Mouse (Mus musculus) neural tube, embryonic 14.5 days (tissue): Measurements from ENCODE around the gene Fbxo21. TPM values are rescaled to one million over a fixed set of nuclear protein-coding genes. Genes with fewer than 3 reads are reported as not detected.
A peak's percentile ranks its signal among the peaks of the same experiment; 100 is the strongest.

Experiments
- ATAC-seq: fragments of 200-750 bp; cut with Nextera tagmentation; 2 replicates; pipeline ENCODE4 v1.8.0; 2017; ENCODE audit warnings: low read depth, mild to moderate bottlenecking, moderate TSS enrichment, moderate library complexity
- H3K27ac ChIP-seq: fragments of 300-500 bp; sonication (generic); 2 replicates; pipeline ENCODE4 v1.5.1; 2014; ENCODE audit warnings: low read depth, mild to moderate bottlenecking, control low read depth, low read length, moderate library complexity, mixed read lengths
- H3K27me3 ChIP-seq: fragments of 300-500 bp; sonication (generic); 2 replicates; pipeline ENCODE4 v1.6.1; 2014; ENCODE audit warnings: low read length; ENCODE audit not compliant: control insufficient read depth, insufficient read depth
- H3K36me3 ChIP-seq: fragments of 300-500 bp; sonication (generic); 2 replicates; pipeline ENCODE4 v1.6.1; 2014; ENCODE audit warnings: low read length, mixed read lengths; ENCODE audit not compliant: control insufficient read depth, insufficient read depth
- H3K4me1 ChIP-seq: fragments of 300-500 bp; sonication (generic); 2 replicates; pipeline ENCODE4 v1.6.1; 2014; ENCODE audit warnings: low read length; ENCODE audit not compliant: control insufficient read depth, insufficient read depth
- H3K4me2 ChIP-seq: fragments of 300-500 bp; sonication (generic); 2 replicates; pipeline ENCODE4 v1.6.1; 2014; ENCODE audit warnings: mild to moderate bottlenecking, low read depth, low read length, control low read depth
- H3K4me3 ChIP-seq: fragments of 300-500 bp; sonication (generic); 2 replicates; pipeline ENCODE4 v1.5.1; 2014; ENCODE audit warnings: low read depth, low read length, control low read depth, mixed read lengths
- H3K9ac ChIP-seq: fragments of 300-500 bp; sonication (generic); replicated peaks from 2 replicates; pipeline ENCODE4 v1.6.1; 2014; ENCODE audit warnings: low read depth, mild to moderate bottlenecking, control low read depth, low read length, mixed read lengths
- H3K9me3 ChIP-seq: fragments of 300-500 bp; sonication (generic); 2 replicates; pipeline ENCODE4 v1.6.1; 2016; ENCODE audit warnings: low read length; ENCODE audit not compliant: control insufficient read depth
- WGBS: fragments of 180-500 bp; shearing (Covaris S2); extraction: QIAGEN DNeasy Blood & Tissue Kit; methylation state at CpG from one replicate; pipeline ENCODE4 v1.1.7; 2014; 5-methylcytosine and 5-hydroxymethylcytosine counted together
- polyA plus RNA-seq: library from polyadenylated mRNA; unstranded; fragments of >200 nt; fragmentation: Nextera tagmentation; extraction: Ambion mirVana; gene quantifications from 2 replicates; pipeline ENCODE4 v1.2.1, GENCODE M21; 2014

The Fbxo21 gene
- polyA plus RNA-seq, 1 experiment from 2014 or later = 143 TPM

- peaks cover 12% of the 10 kb centered on the region; the same call in 1 of the 2 replicates for H3K36me3 ChIP-seq
These were observed 270 bp upstream of the Fbxo21 start for GRCm38 (mm10) chr5:117976263-117976656.

GRCm38 (mm10) chr5:117977501-117978158 lies 1.1 kb downstream of the Fbxo21 start:
- H3K4me2 ChIP-seq = peak overlapping the region; percentile 85
- peaks cover 15% of the 10 kb centered on the region; the same call in 1 of the 2 replicates for H3K36me3 ChIP-seq
- WGBS = 3% methylated on average over 29 of the region's 30 CpGs
- H3K4me3 ChIP-seq = peak overlapping the region; percentile 97
- H3K27me3 ChIP-seq = no peaks in the 10 kb centered on the region
- peaks cover 21% of the 10 kb centered on the region for H3K4me1 ChIP-seq
- H3K9ac ChIP-seq = peak overlapping the region; percentile 97
- no peaks in the 10 kb centered on the region for H3K9me3 ChIP-seq
- no peak for ATAC-seq
- H3K27ac ChIP-seq = peak overlapping the region; percentile 92

More at GRCm38 (mm10) chr5:117976263-117976656, 270 bp upstream of the Fbxo21 start:
- Histone ChIP-seq H3K9ac (peak overlapping the region; percentile 97; the same call in 1 of the 2 replicates), H3K27me3 (no peaks in the 10 kb centered on the region), H3K4me3 (peak overlapping the region; percentile 97), H3K4me2 (peak overlapping the region; percentile 85; the same call in 1 of the 2 replicates), H3K9me3 (no peaks in the 10 kb centered on the region), H3K4me1 (peaks cover 21% of the 10 kb centered on the region), H3K27ac (peak overlapping the region; percentile 92; the same call in 1 of the 2 replicates)
- ATAC-seq = peak; percentile 19; the same call in 1 of the 2 replicates
- WGBS = 24% methylated on average over 19 of the region's 19 CpGs

DNA sequence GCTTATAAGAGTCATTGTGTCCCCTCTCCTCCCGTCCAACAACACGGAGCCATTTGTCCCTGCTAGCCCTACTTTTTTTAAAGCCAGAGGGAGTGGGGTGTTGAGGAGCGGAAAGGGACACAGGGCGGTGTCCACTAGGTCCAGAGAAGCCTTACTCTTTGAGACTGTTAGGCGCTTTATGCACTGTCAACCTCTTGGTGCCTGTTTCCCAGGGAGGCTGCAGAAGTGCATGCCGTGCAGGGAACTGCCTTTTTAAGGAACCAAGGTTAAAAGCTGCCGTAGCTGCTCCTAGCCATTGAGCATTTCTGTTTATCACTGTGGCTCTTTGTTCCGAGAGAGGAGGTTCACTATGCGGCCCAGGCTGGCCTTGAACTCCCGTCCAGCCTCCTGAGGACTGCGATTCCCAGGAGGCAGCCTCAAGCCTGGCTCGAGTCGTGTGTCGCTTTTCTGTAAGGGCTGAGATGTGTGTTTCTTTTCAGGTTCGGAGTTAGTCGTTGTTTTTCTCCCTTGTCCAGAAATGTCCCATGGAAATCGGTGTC lies 1.7 kb downstream of the Fbxo21 start:
- Histone ChIP-seq H3K27me3 (no peaks in the 10 kb centered on the region), H3K9me3 (no peaks in the 10 kb centered on the region), H3K36me3 (peaks cover 19% of the 10 kb centered on the region; the same call in 1 of the 2 replicates), H3K9ac (peak overlapping the region; percentile 97), H3K4me3 (peak overlapping the region; percentile 97), H3K4me2 (peak overlapping the region; percentile 85), H3K4me1 (peaks cover 21% of the 10 kb centered on the region), H3K27ac (peak overlapping the region; percentile 92)
- ATAC-seq = no peak
- 35% methylated on average over 17 of the region's 17 CpGs for WGBS

DNA sequence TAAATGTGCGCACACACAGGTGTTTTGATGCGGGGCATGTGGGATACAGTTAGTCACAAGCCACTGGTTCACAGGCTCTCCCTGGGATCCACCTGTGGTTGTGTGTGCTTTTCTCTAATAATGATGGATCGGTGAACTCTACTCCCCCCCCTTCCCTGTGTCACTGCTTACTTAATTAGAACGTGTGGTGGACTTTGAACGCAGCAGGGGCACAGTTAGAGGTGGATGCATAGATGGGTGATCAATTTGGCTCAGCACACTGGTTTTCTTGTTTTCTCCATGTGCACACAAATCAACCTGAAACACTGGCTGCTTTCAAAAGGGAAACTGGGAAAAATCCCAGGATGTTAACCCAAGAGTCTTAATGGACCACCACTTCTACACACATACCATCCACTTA lies 2.6 kb downstream of the Fbxo21 start:
- Histone ChIP-seq H3K4me1 (peaks cover 21% of the 10 kb centered on the region), H3K27me3 (no peaks in the 10 kb centered on the region)

GRCm38 (mm10) chr5:117980921-117981320 lies 4.4 kb downstream of the Fbxo21 start:
- no peaks in the 10 kb centered on the region for H3K27me3 ChIP-seq
- H3K9me3 ChIP-seq = no peaks in the 10 kb centered on the region
- 91% methylated on average over 8 of the region's 8 CpGs for WGBS
- no peak overlapping the region for H3K4me2 ChIP-seq
- H3K36me3 ChIP-seq = peaks cover 26% of the 10 kb centered on the region; the same call in 1 of the 2 replicates
- peaks cover 21% of the 10 kb centered on the region for H3K4me1 ChIP-seq
- H3K27ac ChIP-seq = no peak overlapping the region
- no peak overlapping the region for H3K4me3 ChIP-seq
- ATAC-seq = no peak
- H3K9ac ChIP-seq = no peak overlapping the region

More for the DNA sequence above, 2.6 kb downstream of the Fbxo21 start:
- Histone ChIP-seq H3K27ac (no peak overlapping the region), H3K36me3 (peaks cover 26% of the 10 kb centered on the region; the same call in 1 of the 2 replicates), H3K4me3 (no peak overlapping the region), H3K9ac (no peak overlapping the region), H3K9me3 (no peaks in the 10 kb centered on the region), H3K4me2 (peak overlapping the region; percentile 85; the same call in 1 of the 2 replicates)
- 49% methylated on average over 5 of the region's 5 CpGs for WGBS
- no peak for ATAC-seq

GRCm38 (mm10) chr5:117981943-117982342 lies 5.4 kb downstream of the Fbxo21 start:
- no peak for ATAC-seq
- Histone ChIP-seq H3K4me1 (peaks cover 19% of the 10 kb centered on the region), H3K4me3 (no peak overlapping the region), H3K27me3 (no peaks in the 10 kb centered on the region), H3K36me3 (peaks cover 37% of the 10 kb centered on the region), H3K4me2 (no peak overlapping the region), H3K9ac (no peak overlapping the region), H3K27ac (no peak overlapping the region), H3K9me3 (no peaks in the 10 kb centered on the region)
- WGBS = 85% methylated on average over 5 of the region's 5 CpGs

DNA sequence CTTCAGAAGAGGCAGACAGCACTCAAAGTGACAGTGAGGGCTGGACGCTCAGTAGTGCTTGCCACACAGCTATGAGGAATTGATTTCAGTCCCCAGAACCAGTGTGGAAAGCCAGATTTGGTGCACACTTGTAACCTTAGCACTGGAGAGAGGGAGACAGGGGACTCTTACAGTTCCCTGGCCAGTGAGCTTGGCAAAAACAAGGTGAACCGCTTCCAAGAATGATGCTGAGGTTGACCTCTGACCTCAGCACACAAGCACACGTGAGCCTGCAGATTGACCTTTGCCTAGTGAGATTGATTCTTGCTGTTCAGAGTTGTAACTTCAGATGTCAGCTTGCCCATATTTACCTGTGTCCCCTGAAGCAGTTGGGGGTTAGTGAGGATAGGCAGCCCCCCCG lies 9.8 kb downstream of the Fbxo21 start:
- 66% methylated on average over 4 of the region's 4 CpGs for WGBS
- Histone ChIP-seq H3K4me1 (no peaks in the 10 kb centered on the region), H3K4me2 (no peak overlapping the region), H3K27ac (no peak overlapping the region), H3K4me3 (no peak overlapping the region), H3K9me3 (no peaks in the 10 kb centered on the region), H3K36me3 (peaks cover 65% of the 10 kb centered on the region), H3K9ac (no peak overlapping the region), H3K27me3 (no peaks in the 10 kb centered on the region)
- ATAC-seq = no peak

- no peak overlapping the region for H3K9ac ChIP-seq
- no peaks in the 10 kb centered on the region for H3K27me3 ChIP-seq
- WGBS = 92% methylated on average over 3 of the region's 3 CpGs
These were observed 11.4 kb downstream of the Fbxo21 start for GRCm38 (mm10) chr5:117987891-117988290.

GRCm38 (mm10) chr5:117988367-117988766 lies 11.8 kb downstream of the Fbxo21 start:
- H3K9me3 ChIP-seq = no peaks in the 10 kb centered on the region
- H3K4me2 ChIP-seq = no peak overlapping the region
- no peaks in the 10 kb centered on the region for H3K27me3 ChIP-seq
- no peaks in the 10 kb centered on the region for H3K4me1 ChIP-seq
- no peak overlapping the region for H3K9ac ChIP-seq
- ATAC-seq = no peak
- no peak overlapping the region for H3K27ac ChIP-seq
- 68% methylated on average over 9 of the region's 9 CpGs for WGBS
- peaks cover 69% of the 10 kb centered on the region for H3K36me3 ChIP-seq
- no peak overlapping the region for H3K4me3 ChIP-seq

More at GRCm38 (mm10) chr5:117987891-117988290, 11.4 kb downstream of the Fbxo21 start:
- Histone ChIP-seq H3K4me1 (no peaks in the 10 kb centered on the region), H3K4me3 (no peak overlapping the region), H3K36me3 (peaks cover 72% of the 10 kb centered on the region), H3K4me2 (no peak overlapping the region), H3K27ac (no peak overlapping the region), H3K9me3 (no peaks in the 10 kb centered on the region)
- no peak for ATAC-seq
